Mouse (Mus musculus): Measurements from ENCODE around the gene Wdr90.
A peak's percentile ranks its signal among the peaks of the same experiment; 100 is the strongest.
"Not testable (repeated sequence)": the region's sequence is repeated elsewhere in the genome, so short reads cannot be mapped to it uniquely, and the experiment has no call there.

The Wdr90 gene

DNA sequence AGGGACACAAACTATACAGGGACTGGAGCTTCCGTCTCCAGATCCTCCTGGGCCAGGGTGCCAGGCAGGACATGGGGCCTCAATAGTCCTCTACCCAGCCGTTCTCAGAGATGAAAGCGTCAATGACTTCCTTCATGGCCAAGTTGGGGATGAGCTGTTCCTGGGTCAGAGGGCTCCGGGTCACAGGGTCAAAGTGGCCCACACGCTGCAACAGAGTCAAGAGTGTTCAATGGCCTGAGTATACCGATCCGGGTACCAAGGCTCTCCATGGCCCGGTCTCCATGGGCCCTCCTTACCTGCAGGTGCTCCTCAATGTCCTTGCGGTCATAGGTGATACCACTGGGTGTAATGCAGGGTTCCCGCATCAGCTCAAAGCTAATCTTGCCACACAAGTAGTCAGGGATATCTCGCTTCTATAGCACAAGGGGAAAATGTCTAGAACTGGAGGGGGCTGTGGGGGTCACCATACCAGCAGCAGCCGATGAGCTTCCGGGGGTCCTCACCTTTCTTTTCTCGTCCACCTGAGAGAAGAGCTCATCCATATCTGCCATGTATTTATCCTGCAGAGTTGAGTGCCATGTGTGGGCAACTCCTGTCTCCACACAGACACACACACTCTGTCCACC, 30.4 kb downstream of the Wdr90 start:
- DNase-seq (ENCODE audit: low read depth) = no peak

DNA sequence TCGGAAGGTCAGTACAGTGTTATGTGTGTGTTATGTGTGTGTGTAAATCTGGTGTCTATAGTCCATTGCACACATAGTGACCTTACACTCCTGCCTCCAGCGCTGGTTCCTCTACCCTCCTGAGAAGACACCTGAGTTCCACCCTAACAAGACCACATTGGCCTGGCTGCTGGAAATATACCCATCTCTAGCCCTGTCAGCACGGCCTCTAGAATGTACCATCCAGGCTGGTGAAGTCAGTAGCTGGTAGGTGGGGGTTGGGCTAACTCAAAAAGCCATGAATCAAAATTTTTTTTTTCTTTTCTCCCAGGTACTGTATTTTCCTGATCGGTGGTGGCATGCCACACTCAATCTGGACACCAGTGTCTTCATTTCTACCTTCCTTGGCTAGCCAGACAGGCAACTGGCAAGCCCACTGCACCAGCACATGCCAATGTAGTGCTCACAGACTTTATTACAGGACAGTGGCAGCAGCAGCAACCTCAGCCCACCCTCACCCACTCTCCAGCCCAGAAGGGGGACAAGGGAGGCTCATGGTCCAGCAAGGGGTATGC, 31.0 kb downstream of the Wdr90 start:
- no peak for DNase-seq (ENCODE audit: low read depth)

DNA sequence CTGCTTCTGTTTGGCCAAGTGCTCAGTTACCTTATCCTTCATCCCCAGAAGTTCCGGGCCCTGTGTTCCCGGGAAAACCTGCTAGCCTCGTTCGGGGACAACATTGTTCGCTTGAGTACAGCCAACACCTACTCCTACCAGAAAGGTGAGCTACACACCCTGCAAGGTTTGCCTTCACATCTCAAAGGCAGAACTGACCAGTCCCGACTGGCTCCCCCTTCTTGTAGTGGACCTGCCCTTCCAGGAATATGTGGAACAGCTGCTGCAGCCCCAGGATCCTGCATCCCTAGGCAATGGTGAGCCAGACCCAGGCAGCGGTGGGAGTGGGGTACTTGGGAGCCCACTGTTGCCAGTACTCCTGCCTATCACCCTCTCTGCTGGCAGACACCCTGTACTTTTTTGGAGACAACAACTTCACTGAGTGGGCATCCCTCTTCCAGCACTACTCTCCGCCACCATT, 31.7 kb downstream of the Wdr90 start:
- DNase-seq (ENCODE audit: low read depth) = no peak

GRCm38 (mm10) chr17:25828712-25829557, 32.4 kb downstream of the Wdr90 start, which contains the start of gene Jmjd8:
Jmjd8 (plus strand) TSS chr17:25828867.
- peak; percentile 67 for DNase-seq (ENCODE audit: low read depth)

DNA sequence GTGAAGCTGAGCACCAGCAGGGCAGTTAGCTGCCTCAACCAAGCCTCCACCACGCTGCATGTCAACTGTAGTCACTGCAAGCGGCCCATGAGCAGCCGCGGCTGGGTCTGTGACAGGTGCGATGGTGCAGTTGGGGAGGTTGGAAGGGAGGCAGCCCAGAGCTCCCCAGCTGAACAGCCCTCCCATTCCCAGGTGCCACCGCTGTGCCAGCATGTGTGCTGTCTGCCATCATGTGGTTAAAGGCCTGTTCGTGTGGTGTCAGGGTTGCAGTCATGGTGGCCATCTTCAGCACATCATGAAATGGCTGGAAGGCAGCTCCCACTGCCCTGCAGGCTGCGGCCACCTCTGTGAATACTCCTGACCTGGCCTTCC, 33.1 kb downstream of the Wdr90 start:
- no peak for DNase-seq (ENCODE audit: low read depth)

DNA sequence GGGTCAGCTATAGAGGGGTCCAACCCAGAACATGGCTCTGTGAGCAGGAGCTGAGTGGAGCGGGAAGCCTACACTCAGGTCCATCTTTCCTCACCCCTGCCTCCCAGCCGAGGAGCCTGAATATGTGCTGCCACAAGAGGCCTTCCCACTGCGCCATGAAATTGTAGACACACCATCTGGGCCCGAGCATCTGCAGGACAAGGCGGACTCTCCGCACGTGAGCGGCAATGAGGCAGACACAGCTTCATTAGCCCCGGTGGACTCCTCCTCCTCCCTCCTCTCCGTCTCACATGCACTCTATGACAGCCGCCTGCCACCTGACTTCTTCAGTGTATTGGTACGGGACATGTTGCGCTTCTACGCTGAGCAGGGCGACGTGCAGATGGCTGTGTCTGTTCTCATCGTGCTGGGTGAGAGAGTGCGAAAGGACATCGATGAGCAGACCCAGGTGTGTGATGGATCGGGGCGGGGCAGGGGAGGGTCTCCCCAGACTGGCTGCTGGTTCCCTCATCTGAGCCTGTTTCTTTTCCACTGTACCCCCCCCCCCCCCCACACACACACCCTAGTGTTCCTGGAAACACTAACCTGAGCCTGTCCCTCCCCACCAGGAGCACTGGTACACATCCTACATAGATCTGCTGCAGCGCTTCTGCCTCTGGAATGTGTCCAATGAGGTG, 33.6 kb downstream of the Wdr90 start:
- no peak for DNase-seq (ENCODE audit: low read depth)

DNA sequence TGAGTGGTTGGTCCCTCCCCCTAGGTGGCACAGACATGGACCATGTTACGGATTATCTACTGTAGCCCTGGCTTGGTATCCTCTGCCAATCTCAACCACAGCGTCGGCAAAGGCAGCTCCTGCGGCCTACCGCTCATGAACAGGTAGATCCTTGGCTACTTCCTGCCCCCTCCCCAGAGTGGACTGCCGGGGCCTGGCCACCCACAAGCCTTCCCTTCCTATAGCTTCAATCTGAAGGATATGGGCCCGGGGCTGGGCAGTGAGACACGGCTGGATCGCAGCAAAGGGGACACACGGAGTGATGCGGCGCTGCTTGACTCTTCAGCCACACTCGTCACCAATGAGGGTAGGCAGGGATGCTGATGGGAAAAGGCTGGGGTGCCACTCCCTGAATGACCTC, 34.3 kb downstream of the Wdr90 start:
- no peak for DNase-seq (ENCODE audit: low read depth)

DNA sequence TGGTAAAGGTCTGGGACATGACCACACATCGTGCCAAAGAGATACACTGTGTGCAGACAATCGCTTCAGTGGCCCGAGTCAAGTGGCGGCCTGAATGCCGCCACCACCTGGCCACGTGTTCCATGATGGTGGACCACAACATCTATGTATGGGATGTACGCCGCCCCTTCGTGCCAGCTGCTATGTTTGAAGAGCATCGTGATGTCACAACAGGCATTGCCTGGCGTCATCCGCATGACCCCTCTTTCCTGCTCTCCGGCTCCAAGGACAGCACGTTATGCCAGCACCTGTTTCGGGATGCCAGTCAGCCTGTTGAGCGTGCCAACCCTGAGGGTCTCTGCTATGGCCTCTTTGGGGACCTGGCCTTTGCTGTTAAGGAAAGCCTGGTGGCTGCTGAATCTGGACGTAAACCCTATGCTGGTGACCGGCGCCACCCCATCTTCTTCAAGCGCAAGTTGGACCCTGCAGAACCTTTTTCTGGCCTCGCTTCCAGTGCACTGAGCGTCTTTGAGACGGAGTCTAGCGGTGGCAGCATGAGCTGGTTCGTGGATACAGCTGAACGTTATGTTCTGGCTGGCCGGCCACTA, 35.2 kb downstream of the Wdr90 start:
- no peak for DNase-seq (ENCODE audit: low read depth)

DNA sequence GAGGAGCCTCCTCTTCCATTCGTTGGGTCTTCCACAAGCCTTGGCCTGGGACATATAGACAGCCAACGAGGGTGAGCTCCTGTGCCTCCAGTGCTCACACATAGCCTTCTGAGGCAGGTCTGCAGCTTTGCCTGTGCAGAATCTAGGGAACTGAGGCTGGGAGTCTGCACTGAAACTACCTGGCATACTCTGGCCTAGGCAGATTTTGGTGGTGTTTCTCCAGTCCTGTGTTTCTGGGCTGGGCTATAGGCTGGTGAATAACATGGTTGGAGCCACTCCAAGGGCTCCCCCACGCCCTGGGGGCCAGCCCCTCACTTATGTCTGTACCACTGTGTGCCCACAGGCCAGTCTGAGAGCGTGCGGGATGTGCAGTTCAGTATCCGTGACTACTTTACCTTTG, 36.0 kb downstream of the Wdr90 start:
- no peak for DNase-seq (ENCODE audit: low read depth)

- no peak for DNase-seq (ENCODE audit: low read depth)
Observed at GRCm38 (mm10) chr17:25824362-25825142, 36.7 kb downstream of the Wdr90 start.

DNA sequence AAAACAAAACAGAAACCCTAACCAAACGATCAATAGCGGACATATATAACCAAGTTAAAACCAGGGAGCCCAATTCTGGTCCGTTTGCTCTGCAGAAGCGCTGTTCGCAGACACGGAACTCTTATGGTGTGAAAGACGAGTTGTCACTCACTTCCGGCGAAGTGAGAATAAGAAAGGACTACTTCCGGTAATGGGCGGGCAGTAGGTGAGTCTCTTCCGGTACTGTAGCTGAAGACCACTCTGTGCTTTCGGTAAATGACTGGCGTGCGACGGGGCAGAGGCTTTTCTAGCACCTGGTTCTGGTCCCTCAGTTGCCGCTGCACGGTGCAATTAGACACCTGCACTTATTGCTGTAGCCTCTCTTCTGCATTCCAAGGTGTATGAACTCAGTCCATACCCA, 37.8 kb downstream of the Wdr90 start, which contains the start of gene Wdr24:
Wdr24 (plus strand) TSS at position 176 of the 400 bp plus-strand sequence.
- peak; percentile 82 for DNase-seq (ENCODE audit: low read depth)

DNA sequence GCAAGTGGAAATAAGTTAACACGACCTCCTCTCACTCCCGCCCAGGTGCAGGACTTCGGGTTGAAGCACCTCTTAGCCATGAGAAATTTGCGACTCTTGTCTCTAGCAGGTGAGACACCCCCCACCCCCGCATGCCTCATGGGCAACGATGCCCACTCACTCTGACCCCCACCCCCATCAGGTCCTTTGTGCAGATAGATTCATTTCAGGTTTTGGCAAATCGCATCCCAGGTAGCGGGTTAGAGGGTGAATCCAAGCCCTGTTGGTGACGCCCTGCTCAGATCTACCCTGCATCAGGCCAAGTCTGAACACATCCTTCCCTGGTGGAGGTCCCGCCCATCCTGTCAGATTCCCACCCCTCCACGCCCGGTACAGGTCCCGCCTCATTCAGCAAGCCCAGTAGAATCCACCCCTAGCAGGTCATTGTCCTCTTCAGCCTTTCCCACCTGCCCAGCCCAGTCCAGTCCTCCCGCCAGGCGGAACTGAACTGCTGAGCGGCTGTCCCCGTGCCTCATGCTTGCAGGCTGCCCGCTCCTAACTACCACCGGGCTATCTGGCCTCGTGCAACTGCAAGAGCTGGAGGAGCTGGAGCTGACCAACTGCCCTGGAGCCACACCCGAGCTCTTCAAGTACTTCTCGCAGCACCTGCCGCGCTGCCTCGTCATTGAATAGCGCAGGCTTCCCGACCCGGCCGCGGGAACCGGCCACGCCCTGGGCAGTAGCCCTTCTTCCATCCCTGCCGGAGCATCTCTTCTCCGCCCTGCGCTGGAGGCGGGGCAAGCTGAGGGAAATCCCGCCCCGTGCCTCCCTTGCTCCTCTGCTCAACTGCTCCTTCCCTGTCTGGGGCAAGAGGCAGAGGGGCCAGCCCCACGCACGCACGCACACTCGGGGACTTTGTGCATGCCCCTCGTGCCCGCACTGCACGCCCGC, 42.2 kb downstream of the Wdr90 start:
- no peak for DNase-seq (ENCODE audit: low read depth)

- DNase-seq (ENCODE audit: low read depth) = no peak
Observed at GRCm38 (mm10) chr17:25817662-25818061, 43.6 kb downstream of the Wdr90 start.

DNA sequence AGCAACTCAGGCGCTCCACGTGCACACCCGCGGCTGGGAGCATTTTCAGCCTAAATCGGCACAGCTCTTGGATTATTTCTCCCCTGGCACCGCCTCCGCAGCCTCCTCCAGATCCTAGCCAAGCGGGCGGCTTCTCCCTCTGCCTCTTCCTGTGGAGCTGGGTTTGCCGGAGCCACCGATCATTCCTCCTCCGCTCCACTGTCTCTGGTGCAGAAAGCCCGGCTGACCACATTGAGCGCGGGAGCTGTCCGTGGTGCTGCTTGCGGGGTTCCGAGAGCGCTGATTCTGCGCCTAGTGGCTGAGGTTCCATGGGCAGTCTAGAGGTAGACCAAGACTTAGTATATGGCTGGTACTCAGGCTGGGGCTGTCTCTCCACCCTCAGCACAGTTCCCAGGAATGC, 47.8 kb downstream of the Wdr90 start:
- peak; percentile 80 for DNase-seq (ENCODE audit: low read depth)

DNA sequence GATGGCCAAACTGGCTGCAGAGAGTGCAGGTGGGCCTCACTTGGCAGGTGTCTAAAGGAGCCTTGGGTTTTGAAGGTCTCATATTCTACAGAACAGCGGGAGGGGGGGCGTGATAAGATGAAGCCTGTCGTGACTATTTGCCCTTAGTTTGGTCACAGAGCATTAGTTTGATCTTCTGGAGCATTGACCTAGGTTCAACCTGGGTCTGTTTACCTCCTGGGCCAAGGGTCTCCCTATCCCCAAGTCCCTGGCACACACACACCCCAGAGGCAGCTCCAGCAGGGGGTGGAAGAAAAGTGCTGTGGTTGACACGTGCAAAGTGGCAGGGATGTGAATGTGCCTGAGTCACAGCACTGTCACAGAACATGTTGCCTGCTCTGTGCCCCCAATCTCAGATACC, 50.4 kb downstream of the Wdr90 start:
- DNase-seq (ENCODE audit: low read depth) = no peak

DNA sequence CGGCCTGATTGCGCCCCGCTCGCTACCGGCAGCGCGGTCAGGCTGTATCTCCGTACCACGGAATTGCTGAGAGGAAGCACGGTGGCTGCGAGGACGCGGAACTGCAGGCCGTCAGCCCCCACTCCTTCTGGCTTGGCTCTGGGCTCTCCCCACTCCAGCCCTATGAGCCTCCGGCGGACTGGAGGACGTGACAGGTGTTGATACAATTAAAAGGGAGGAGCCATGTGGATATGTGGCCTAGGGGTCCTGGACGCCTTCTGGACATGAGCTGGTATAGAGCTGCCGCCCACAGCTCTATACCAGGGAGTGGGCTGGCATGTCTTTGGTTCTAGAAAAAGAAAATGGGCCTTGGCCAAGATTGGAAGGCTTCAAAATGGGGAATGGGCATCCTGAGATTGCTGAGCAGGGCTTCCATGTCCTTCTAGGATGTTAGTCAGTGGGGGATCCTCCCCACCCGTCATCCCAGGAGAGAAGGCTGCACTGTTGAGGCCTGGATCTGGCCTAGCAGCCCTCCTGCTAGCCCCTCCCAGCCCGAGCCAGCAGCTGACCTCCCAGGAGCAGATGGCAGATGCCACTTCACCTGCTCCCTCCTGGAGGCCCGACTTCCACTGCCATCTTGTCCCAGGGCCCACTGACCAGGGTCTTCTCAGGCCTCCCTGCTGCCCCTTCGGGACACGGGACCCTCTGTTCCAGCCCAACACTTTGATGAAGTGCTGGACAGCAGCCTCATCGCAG, 51.5 kb downstream of the Wdr90 start:
- DNase-seq (ENCODE audit: low read depth) = no peak

DNA sequence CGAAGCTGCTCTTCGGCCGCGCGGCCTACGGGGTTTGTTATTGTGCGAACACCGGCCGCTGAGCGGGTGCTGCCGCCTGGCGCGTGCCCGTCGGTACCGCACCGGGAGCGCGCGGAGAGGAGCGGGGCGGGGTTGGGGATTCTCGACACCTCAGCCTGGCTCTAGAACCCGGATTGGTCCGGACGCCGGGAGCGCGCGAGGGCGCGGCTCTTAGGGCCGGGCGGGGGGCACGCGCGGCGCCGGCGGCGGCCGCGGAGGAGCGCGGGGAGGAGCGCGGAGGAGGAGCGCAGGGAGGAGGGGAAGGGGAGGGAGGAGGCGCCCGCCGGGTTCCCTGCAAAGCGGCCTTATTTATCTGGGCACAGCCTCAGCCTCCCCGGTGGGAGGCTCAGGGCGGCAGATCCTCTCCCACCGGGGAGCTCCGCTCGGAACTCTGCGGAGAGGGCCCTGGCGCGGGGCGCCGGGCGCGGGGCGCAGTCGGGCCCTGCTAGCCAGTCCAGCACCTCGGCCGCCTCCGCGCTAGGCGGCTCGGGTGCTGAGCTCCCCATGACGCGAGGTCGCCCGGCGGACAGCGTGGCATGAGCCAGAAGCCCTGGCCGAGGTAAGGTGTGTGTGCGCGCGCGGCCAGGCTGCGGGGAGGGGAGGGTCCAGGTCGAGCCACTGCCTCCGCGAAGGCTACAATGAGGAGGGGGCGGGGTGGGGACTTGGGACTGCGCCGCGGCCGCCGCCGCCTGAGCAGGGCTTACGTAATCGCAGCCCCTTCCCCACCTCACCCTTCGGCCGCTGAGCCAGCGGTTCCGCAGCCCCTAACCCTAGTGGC, 52.3 kb downstream of the Wdr90 start, which contains the start of gene Fbxl16:
Fbxl16 (plus strand) TSS at position 297 of the 817 bp plus-strand sequence.
- no peak for DNase-seq (ENCODE audit: low read depth)

GRCm38 (mm10) chr17:25808028-25808427, 53.3 kb downstream of the Wdr90 start:
- no peak for DNase-seq (ENCODE audit: low read depth)

DNA sequence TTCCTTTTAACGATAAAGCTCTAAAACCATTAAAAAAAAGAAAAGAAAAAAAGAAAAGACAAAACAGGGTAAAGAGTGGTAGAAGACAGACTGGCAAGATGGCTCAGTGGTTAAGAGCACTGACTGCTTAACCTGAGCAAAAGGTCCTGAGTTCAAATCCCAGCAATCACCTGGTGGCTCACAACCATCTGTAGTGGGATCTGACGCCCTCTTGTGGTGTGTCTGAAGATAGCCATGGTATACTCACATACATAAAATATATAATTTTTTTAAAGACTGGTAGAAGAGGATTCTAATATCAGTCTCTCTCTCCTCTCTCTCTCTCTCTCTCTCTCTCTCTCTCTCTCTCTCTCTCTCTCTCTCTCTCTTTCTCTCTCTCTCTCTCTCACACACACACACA, 53.8 kb downstream of the Wdr90 start:
- DNase-seq (ENCODE audit: low read depth) = not testable (repeated sequence)

All from c-Kit-positive CD71-negative TER-119-negative erythroid progenitor cells, embryonic 14.5 days (primary cell).